Mouse (Mus musculus) ES-E14 (cell line): ENCODE measurements around the gene Cpne7.

ENCODE experiments used
- CHD2 ChIP-seq: IDR thresholded peaks from 2 replicates; pipeline ENCODE4 v1.6.1; 2014; ENCODE audit warnings: mild to moderate bottlenecking, low read depth, low read length, inconsistent platforms
- HCFC1 ChIP-seq: IDR thresholded peaks from 2 replicates; pipeline ENCODE4 v1.6.1; 2012; ENCODE audit warnings: low read length, inconsistent platforms, borderline replicate concordance; ENCODE audit not compliant: insufficient read depth
- MAFK ChIP-seq: IDR thresholded peaks from 2 replicates; pipeline ENCODE4 v1.6.1; 2014; ENCODE audit warnings: mild to moderate bottlenecking, low read depth, low read length, inconsistent platforms; ENCODE audit not compliant: insufficient read depth

DNA sequence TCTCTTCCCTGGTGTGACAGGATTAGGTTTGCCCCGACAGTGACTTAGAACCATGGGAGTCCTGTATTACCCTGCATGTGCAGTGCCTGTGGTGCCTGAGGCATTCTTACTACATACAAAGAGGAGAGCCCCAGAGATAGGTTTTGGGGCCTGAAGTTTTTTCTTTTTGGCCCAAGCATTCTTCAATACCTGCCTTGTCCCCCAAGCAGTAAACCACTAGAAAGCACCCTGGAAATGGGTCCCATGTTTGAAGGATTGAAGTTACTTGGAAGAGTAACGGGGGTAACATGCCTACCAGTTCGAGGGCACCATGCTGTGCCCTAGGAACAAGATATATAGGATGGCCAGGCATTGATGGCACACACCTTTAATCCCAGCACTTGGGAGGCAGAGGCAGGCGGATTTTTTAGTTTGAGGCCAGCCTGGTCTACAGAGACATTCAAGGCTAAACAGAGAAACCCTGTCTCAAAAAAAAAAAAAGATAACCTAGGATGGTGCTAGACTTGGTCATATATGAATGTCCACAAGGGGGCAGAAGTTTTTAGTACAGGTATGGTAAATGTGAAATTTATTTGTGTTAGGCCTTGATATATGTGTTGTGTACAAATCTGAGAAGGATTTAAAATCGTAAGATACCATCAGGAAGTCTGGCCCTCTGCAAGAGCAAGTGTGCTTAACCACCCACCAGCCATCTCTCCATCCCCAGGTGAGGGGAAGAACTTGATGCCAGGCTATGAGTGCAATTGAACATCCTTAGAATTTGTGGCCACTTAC lies 11.4 kb upstream of the Cpne7 start:
- TF ChIP-seq HCFC1: no peak
- TF ChIP-seq CHD2: peak; percentile 63
- TF ChIP-seq MAFK: no peak
